Mouse (Mus musculus): ENCODE measurements at regions not wholly inside any gene's neighbourhood (a gene's known extent, or its start where the extent isn't known, plus 50 kb on each side); places are given as distances from the start of the nearest gene placed in this dataset.

DNA sequence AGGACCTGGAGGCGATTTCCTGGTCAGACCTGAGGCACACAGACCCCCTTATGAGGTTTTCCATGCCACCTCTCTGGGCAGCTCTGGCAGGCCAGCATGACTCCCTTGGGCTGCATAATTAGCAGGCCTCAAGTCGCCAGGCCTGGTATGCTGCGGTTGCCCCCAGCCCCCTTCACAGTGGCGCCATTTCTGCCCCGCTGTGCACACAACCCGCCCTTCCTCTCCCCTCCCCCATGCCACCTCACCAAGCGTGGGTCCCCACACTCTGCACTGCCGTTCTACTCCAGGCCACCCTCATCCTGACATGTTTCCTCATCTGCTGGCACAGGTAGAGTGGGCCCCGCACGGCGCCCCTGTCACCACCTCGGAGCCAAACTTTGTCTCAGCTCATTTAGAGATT is 339.3 kb downstream of the Sox9 start:
- TF ChIP-seq CTCF (IDR thresholded peaks at IDR 0.05) (no peak), EP300 (IDR thresholded peaks at IDR 0.05) (no peak)

Data from lung, postnatal 0 days (tissue).